Mouse (Mus musculus) hematopoietic stem cell, adult 5-6 weeks (primary cell): ENCODE results near the gene Slc16a11. TPM values are rescaled to one million over a fixed set of nuclear protein-coding genes. Genes with fewer than 3 reads are reported as not detected.

ENCODE experiments used
- ATAC-seq, 2 experiments: fragments of 125-278 bp in 1 of 2; replicated peaks in 1 of 2; 2 replicates each; pipeline ENCODE4 v1.8.0; 2016 to 2017; ENCODE audit warnings: inconsistent platforms in 2 of 2, mild to moderate bottlenecking in 2 of 2, moderate number of reproducible peaks in 2 of 2, low read depth in 1 of 2, moderate TSS enrichment in 1 of 2; ENCODE audit not compliant: low FRiP score in 2 of 2, poor library complexity in 2 of 2, severe bottlenecking in 2 of 2, insufficient read depth in 1 of 2, low TSS enrichment in 1 of 2
- total RNA-seq: library from RNA; stranded (forward); fragments of 172-1452, 232-1000 nt; gene quantifications from 2 replicates; pipeline ENCODE4 v1.2.3, GENCODE M21; 2017

Slc16a11 gene
- total RNA-seq, 1 experiment from 2014 or later: 5.9 TPM

GRCm38 (mm10) chr11:70234497-70234896 lies 21.9 kb downstream of the Slc16a11 start:
- no peak for ATAC-seq

- no peak for ATAC-seq
Observed at GRCm38 (mm10) chr11:70235254-70235900, 22.8 kb downstream of the Slc16a11 start.

GRCm38 (mm10) chr11:70236717-70237116 lies 24.2 kb downstream of the Slc16a11 start:
- ATAC-seq: no peak

GRCm38 (mm10) chr11:70237457-70238167 lies 25.1 kb downstream of the Slc16a11 start, which contains the start of gene 0610010K14Rik:
Gene 0610010K14Rik, minus strand, starts transcription at chr11:70237914.
- peak; percentile 86 to 87 for ATAC-seq

GRCm38 (mm10) chr11:70238591-70239440 lies 26.3 kb downstream of the Slc16a11 start:
- ATAC-seq: no peak

GRCm38 (mm10) chr11:70239541-70240279 lies 27.2 kb downstream of the Slc16a11 start, which contains the start of the genes Gm21988 and Rnasek:
Gene Gm21988, minus strand, starts transcription at chr11:70239830.
Gene Rnasek, minus strand, starts transcription at chr11:70239842.
- ATAC-seq: peak; percentile 34 to 51; a peak in 3 of 4 replicates

GRCm38 (mm10) chr11:70242591-70242990 lies 30.0 kb downstream of the Slc16a11 start:
- ATAC-seq: no peak

GRCm38 (mm10) chr11:70247136-70247845 lies 34.7 kb downstream of the Slc16a11 start:
- ATAC-seq: peak; percentile 23 to 74; a peak in 2 of 4 replicates

- ATAC-seq: peak; percentile 22 to 23; a peak in 1 of 4 replicates
Observed at GRCm38 (mm10) chr11:70250150-70250549, 37.6 kb downstream of the Slc16a11 start.

- no peak for ATAC-seq
Observed at GRCm38 (mm10) chr11:70251853-70252252, 39.3 kb downstream of the Slc16a11 start.

GRCm38 (mm10) chr11:70254337-70254736 lies 41.8 kb downstream of the Slc16a11 start:
- ATAC-seq: peak in 1 of 2 experiments; percentile 51; a peak in 2 of 4 replicates

- ATAC-seq: no peak; a peak in 1 of 4 replicates
Observed at GRCm38 (mm10) chr11:70254931-70255531, 42.5 kb downstream of the Slc16a11 start, which contains the start of gene Alox12. Gene Alox12, minus strand, starts transcription at chr11:70255353.

GRCm38 (mm10) chr11:70259035-70259434 lies 46.5 kb downstream of the Slc16a11 start:
- no peak for ATAC-seq

GRCm38 (mm10) chr11:70265252-70265651 lies 52.7 kb downstream of the Slc16a11 start:
- ATAC-seq: no peak

- ATAC-seq: no peak
Observed at GRCm38 (mm10) chr11:70265819-70266218, 53.3 kb downstream of the Slc16a11 start.
